Mouse (Mus musculus) myocyte (in vitro differentiated cells): Measurements from ENCODE around the gene Coro2a.

Experiments
- POLR2A ChIP-seq: IDR thresholded peaks from one replicate; pipeline ENCODE4 v1.6.1; 2011; ENCODE audit warnings: low read depth, mild to moderate bottlenecking, control low read depth, moderate library complexity; ENCODE audit not compliant: insufficient read length
- POLR2AphosphoS2 ChIP-seq: IDR thresholded peaks from one replicate; pipeline ENCODE4 v1.6.1; 2011; ENCODE audit warnings: low read depth, control low read depth; ENCODE audit not compliant: insufficient read length

DNA sequence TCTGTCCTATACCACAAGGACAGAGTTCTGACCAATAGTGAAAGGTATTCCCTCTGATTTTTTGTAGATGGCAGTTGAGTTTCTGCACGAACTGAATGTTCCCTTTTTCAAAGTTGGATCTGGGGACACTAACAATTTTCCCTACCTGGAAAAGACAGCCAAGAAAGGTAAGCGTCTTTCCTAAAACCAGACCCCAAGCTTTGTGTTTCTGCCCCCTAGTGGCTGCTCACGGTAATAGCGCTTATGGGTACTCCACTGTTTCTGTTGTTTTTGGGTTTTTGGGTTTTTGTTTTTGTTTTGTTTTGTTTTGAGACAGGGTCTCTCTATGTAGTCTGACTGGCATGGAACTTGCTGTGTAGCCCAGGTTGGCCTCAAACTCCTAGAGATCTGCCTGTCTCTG lies 103.0 kb downstream of the Coro2a start:
- TF ChIP-seq POLR2AphosphoS2 (no peak), POLR2A (no peak)
